Comparison of ENCODE assay signal across 30 mouse cellular contexts in genomic region chr10:84312656-84313055, GRCm38 (mm10).
"Had no signal": no experiment of that assay in that cellular context is flagged by ENCODE, and none has a peak within 500 bp of the region (broad histone marks: within the 10 kb centered on the region; RNA-seq: fewer than 3 reads in every experiment).

No protein-coding gene starts in this region.

- H3K4me2 ChIP-seq: heart, embryonic 11.5 days; heart, embryonic 13.5 days; heart, embryonic 15.5 days; hindbrain, embryonic 13.5 days; hindbrain, embryonic 15.5 days; kidney, embryonic 15.5 days; limb, embryonic 12.5 days; liver, embryonic 11.5 days; liver, embryonic 13.5 days; liver, embryonic 15.5 days had no signal

- H3K27ac ChIP-seq: gastrocnemius, adult 2 months; heart, adult 2 months; heart, embryonic 13.5 days; heart, embryonic 15.5 days; hindbrain, embryonic 13.5 days; hindbrain, embryonic 15.5 days; hindbrain, postnatal 0 days; kidney, embryonic 15.5 days; kidney, postnatal 0 days; layer of hippocampus, adult 2 months; left cerebral cortex, adult 2 months; limb, embryonic 10.5 days; limb, embryonic 12.5 days; liver, embryonic 13.5 days; liver, embryonic 15.5 days had no signal

- H3K4me1 ChIP-seq: heart, embryonic 13.5 days; heart, embryonic 15.5 days; hindbrain, embryonic 13.5 days; hindbrain, embryonic 15.5 days; kidney, embryonic 15.5 days; limb, embryonic 10.5 days; limb, embryonic 12.5 days; liver, embryonic 13.5 days; liver, embryonic 15.5 days had no signal

- H3K4me3 ChIP-seq: gastrocnemius, adult 2 months; heart, adult 2 months; heart, embryonic 13.5 days; heart, embryonic 15.5 days; hindbrain, embryonic 13.5 days; hindbrain, embryonic 15.5 days; kidney, embryonic 15.5 days; layer of hippocampus, adult 2 months; left cerebral cortex, adult 2 months; limb, embryonic 10.5 days; limb, embryonic 12.5 days; liver, embryonic 13.5 days; liver, embryonic 15.5 days had no signal

- H3K36me3 ChIP-seq: heart, embryonic 13.5 days; heart, embryonic 15.5 days; hindbrain, embryonic 13.5 days; hindbrain, embryonic 15.5 days; kidney, embryonic 15.5 days; limb, embryonic 10.5 days; limb, embryonic 12.5 days; liver, embryonic 13.5 days; liver, embryonic 15.5 days had no signal

- ATAC-seq: hindbrain, postnatal 0 days; intestine, embryonic 16.5 days; liver, postnatal 0 days had no signal

- H3K9me3 ChIP-seq: heart, embryonic 13.5 days; heart, embryonic 15.5 days; hindbrain, embryonic 13.5 days; hindbrain, embryonic 15.5 days; kidney, embryonic 15.5 days; limb, embryonic 10.5 days; limb, embryonic 12.5 days; liver, embryonic 13.5 days; liver, embryonic 15.5 days had no signal

- H3K9ac ChIP-seq: heart, embryonic 13.5 days; heart, embryonic 15.5 days; hindbrain, embryonic 13.5 days; hindbrain, embryonic 15.5 days; kidney, embryonic 15.5 days; limb, embryonic 12.5 days; liver, embryonic 13.5 days; liver, embryonic 15.5 days; liver, postnatal 0 days had no signal

- DNase-seq: gastrocnemius, adult 2 months; gastrocnemius, postnatal 10 days; gastrocnemius, postnatal 36 days; heart, adult 11 months; heart, adult 2 months; heart, postnatal 14 days; heart, postnatal 36 days; kidney, adult 11 months; kidney, adult 2 months; kidney, adult 9 months; kidney, postnatal 14 days; kidney, postnatal 36 days; liver; liver, embryonic 13.5 days; liver, postnatal 0 days had no signal

- H3K27me3 ChIP-seq: heart, embryonic 13.5 days; heart, embryonic 15.5 days; hindbrain, embryonic 13.5 days; hindbrain, embryonic 15.5 days; kidney, embryonic 15.5 days; limb, embryonic 12.5 days; liver, embryonic 13.5 days; liver, embryonic 15.5 days had no signal
